ENCODE assay signal across 11 mouse cellular contexts in the genomic region with DNA sequence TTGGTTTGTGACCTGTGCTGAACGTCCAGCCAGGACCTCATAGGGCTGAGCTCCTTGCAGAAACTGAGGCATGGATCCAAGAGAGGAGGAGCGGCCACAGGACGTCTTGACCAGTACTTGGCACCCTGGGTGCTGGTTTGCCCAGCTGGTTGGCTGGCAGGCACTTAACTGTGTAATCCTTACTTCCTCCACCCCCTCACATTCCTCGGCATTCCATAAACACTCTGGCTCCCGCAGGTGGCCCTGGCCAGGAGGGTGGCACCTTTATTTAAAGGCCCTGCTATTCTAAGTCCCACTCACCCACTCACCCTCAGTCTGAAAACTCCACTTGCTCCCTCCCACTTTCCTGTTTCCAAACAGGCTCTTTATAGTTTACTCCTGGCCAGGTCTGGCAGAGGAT. TPM values are rescaled to one million over a fixed set of nuclear protein-coding genes. Genes with fewer than 3 reads are reported as not detected.
A peak's percentile ranks its signal among the peaks of the same experiment; 100 is the strongest.
DNase-seq lines count a peak whose midpoint lies in the region; ATAC-seq lines count a peak whose summit lies in the region.
"Had no signal": no experiment of that assay in that cellular context is flagged by ENCODE, and none has a peak within 500 bp of the region (broad histone marks: within the 10 kb centered on the region; RNA-seq: fewer than 3 reads in every experiment).

No protein-coding gene starts in this region.

- no peaks in the 10 kb centered on the region for H3K4me1 ChIP-seq in midbrain, embryonic 14.5 days (ENCODE audit: control insufficient read depth, insufficient read depth, low read length)
- H3K4me1 ChIP-seq in heart, embryonic 11.5 days (ENCODE audit: control insufficient read depth, insufficient read depth, low read length), result no peaks in the 10 kb centered on the region
- H3K4me1 ChIP-seq: hindbrain, embryonic 15.5 days had no signal

- H3K27me3 ChIP-seq in midbrain, embryonic 14.5 days (ENCODE audit: control insufficient read depth, insufficient read depth, low read length), result no peaks in the 10 kb centered on the region
- H3K27me3 ChIP-seq in heart, embryonic 11.5 days (ENCODE audit: control insufficient read depth, insufficient read depth, low read length), result no peaks in the 10 kb centered on the region
- H3K27me3 ChIP-seq: heart, embryonic 15.5 days; hindbrain, embryonic 15.5 days had no signal

- no peak overlapping the region for H3K9ac ChIP-seq in midbrain, embryonic 14.5 days (replicated peaks; ENCODE audit: low read length)
- no peak overlapping the region for H3K9ac ChIP-seq in heart, embryonic 11.5 days (ENCODE audit: low read depth, low read length)
- H3K9ac ChIP-seq: heart, embryonic 15.5 days; hindbrain, embryonic 15.5 days; limb, embryonic 12.5 days had no signal

- no peak overlapping the region for H3K4me3 ChIP-seq in midbrain, embryonic 14.5 days (replicated peaks; ENCODE audit: low read depth, low read length)
- H3K4me3 ChIP-seq in heart, embryonic 11.5 days (ENCODE audit: low read depth, low read length), result no peak overlapping the region
- H3K4me3 ChIP-seq: heart, embryonic 15.5 days; hindbrain, embryonic 15.5 days; limb, embryonic 12.5 days had no signal

- no peak overlapping the region for H3K27ac ChIP-seq in midbrain, embryonic 14.5 days (replicated peaks; ENCODE audit: low read depth, low read length)
- no peak overlapping the region for H3K27ac ChIP-seq in heart, embryonic 11.5 days (ENCODE audit: low read depth, low read length)
- H3K27ac ChIP-seq: heart, embryonic 15.5 days; hindbrain, embryonic 15.5 days; limb, embryonic 12.5 days had no signal

- no peaks in the 10 kb centered on the region for H3K9me3 ChIP-seq in midbrain, embryonic 14.5 days (ENCODE audit: control insufficient read depth, low read length)
- H3K9me3 ChIP-seq in heart, embryonic 11.5 days (replicated peaks; ENCODE audit: control insufficient read depth, low read length), result no peaks in the 10 kb centered on the region
- H3K9me3 ChIP-seq: heart, embryonic 15.5 days; hindbrain, embryonic 15.5 days; limb, embryonic 12.5 days had no signal

- H3K36me3 ChIP-seq in midbrain, embryonic 14.5 days (ENCODE audit: control insufficient read depth, insufficient read depth, low read length), result no peaks in the 10 kb centered on the region
- H3K36me3 ChIP-seq in heart, embryonic 11.5 days (ENCODE audit: control insufficient read depth, insufficient read depth, low read length), result no peaks in the 10 kb centered on the region
- H3K36me3 ChIP-seq: heart, embryonic 15.5 days; hindbrain, embryonic 15.5 days; limb, embryonic 12.5 days had no signal

- 72% methylated on average over 5 of the region's 5 CpGs for WGBS in midbrain, embryonic 14.5 days
- WGBS in heart, embryonic 11.5 days (ENCODE audit: insufficient replicate concordance), result 55% methylated on average over 5 of the region's 5 CpGs

- no peak for ATAC-seq in midbrain, embryonic 14.5 days (ENCODE audit: low FRiP score, low TSS enrichment)
- ATAC-seq in heart, embryonic 11.5 days (replicated peaks; ENCODE audit: insufficient number of reproducible peaks, low FRiP score, low TSS enrichment), result no peak

- no peak overlapping the region for H3K4me2 ChIP-seq in midbrain, embryonic 14.5 days (ENCODE audit: low read length)
- H3K4me2 ChIP-seq in heart, embryonic 11.5 days, result no peak overlapping the region
- H3K4me2 ChIP-seq: heart, embryonic 15.5 days; hindbrain, embryonic 15.5 days; limb, embryonic 12.5 days had no signal

- peak; percentile 62 for DNase-seq in gastrocnemius, postnatal 25 days
- no peak for DNase-seq in gastrocnemius, postnatal 10 days
- DNase-seq in adipocyte (ENCODE audit: low spot score), result peak; percentile 66
- peak; percentile 63 for DNase-seq in kidney, postnatal 14 days
- peak; percentile 93 for DNase-seq in lung, postnatal 36 days
- DNase-seq in midbrain, embryonic 14.5 days, result no peak
- no peak for DNase-seq in cerebellum, adult 11-12 months

RNA-seq across cellular contexts. Expression of a gene that starts 17.2 kb away (rescaled TPM):
- total RNA-seq in gastrocnemius, postnatal 25 days (2021), result not detected
- under 1 TPM in 1 of 2 experiments, not detected in 1; 0.27 TPM for total RNA-seq in gastrocnemius, postnatal 10 days (2021)
- polyA plus RNA-seq in midbrain, embryonic 14.5 days (2014; fragmentation: Nextera tagmentation; extraction: Ambion mirVana), result 0.76 and 0.92 TPM in 2 replicates
- not detected in 2 replicates for polyA plus RNA-seq in heart, embryonic 11.5 days (2014; fragmentation: Nextera tagmentation; extraction: Ambion mirVana)

RNA-seq across cellular contexts. Expression of a gene that starts 58.2 kb away (rescaled TPM):
- 1 to 10 TPM; 2.7 to 3.0 TPM for total RNA-seq in gastrocnemius, postnatal 25 days (2021)
- total RNA-seq in gastrocnemius, postnatal 10 days (2021), result 1 to 10 TPM; 4.4 to 6.2 TPM
- polyA plus RNA-seq in midbrain, embryonic 14.5 days (2014; fragmentation: Nextera tagmentation; extraction: Ambion mirVana), result 16.2 and 24.2 TPM in 2 replicates
- 9.5 and 12.6 TPM in 2 replicates for polyA plus RNA-seq in heart, embryonic 11.5 days (2014; fragmentation: Nextera tagmentation; extraction: Ambion mirVana)

Comparison
In these comparisons a context has a peak if more than half of its experiments do, and no peak if none do; other contexts are left out.
1. DNase-seq: peak in gastrocnemius, postnatal 25 days (single experiment), adipocyte (single experiment), kidney, postnatal 14 days (single experiment) and lung, postnatal 36 days (single experiment); none in gastrocnemius, postnatal 10 days (single experiment), midbrain, embryonic 14.5 days (single experiment) and cerebellum, adult 11-12 months (single experiment).